Mouse (Mus musculus) lung, embryonic 16.5 days (tissue): ENCODE measurements around the gene Abca3. TPM values are rescaled to one million over a fixed set of nuclear protein-coding genes. Genes with fewer than 3 reads are reported as not detected.
A peak's percentile ranks its signal among the peaks of the same experiment; 100 is the strongest.

ENCODE experiments used
- ATAC-seq: fragments of 200-750 bp; cut with Nextera tagmentation; 2 replicates; pipeline ENCODE4 v1.8.0; 2017; ENCODE audit warnings: low read depth, mild to moderate bottlenecking, moderate library complexity
- H3K27ac ChIP-seq: fragments of 300-500 bp; sonication (generic); 2 replicates; pipeline ENCODE4 v1.5.1; 2014; ENCODE audit warnings: mild to moderate bottlenecking, control low read depth, low read length
- H3K27me3 ChIP-seq: fragments of 300-500 bp; sonication (generic); 2 replicates; pipeline ENCODE4 v1.6.1; 2014; ENCODE audit warnings: low read depth, low read length, mixed read lengths; ENCODE audit not compliant: control insufficient read depth, insufficient read depth
- H3K36me3 ChIP-seq: fragments of 300-500 bp; sonication (generic); 2 replicates; pipeline ENCODE4 v1.6.1; 2014; ENCODE audit warnings: low read length; ENCODE audit not compliant: control insufficient read depth, insufficient read depth
- H3K4me1 ChIP-seq: fragments of 300-500 bp; sonication (generic); replicated peaks from 2 replicates; pipeline ENCODE4 v1.6.1; 2014; ENCODE audit warnings: low read length, mixed read lengths; ENCODE audit not compliant: control insufficient read depth, insufficient read depth
- H3K4me2 ChIP-seq: fragments of 300-500 bp; sonication (generic); 2 replicates; pipeline ENCODE4 v1.6.1; 2014; ENCODE audit warnings: low read depth, low read length, control low read depth
- H3K4me3 ChIP-seq: fragments of 300-500 bp; sonication (generic); 2 replicates; pipeline ENCODE4 v1.5.1; 2014; ENCODE audit warnings: mild to moderate bottlenecking, low read length, control low read depth
- H3K9ac ChIP-seq: fragments of 300-500 bp; sonication (generic); 2 replicates; pipeline ENCODE4 v1.6.1; 2014; ENCODE audit warnings: low read length, control low read depth
- H3K9me3 ChIP-seq: fragments of 300-500 bp; sonication (generic); 2 replicates; pipeline ENCODE4 v1.6.1; 2016; ENCODE audit warnings: low read length; ENCODE audit not compliant: control insufficient read depth
- WGBS: fragments of 180-500 bp; shearing (Covaris S2); extraction: QIAGEN DNeasy Blood & Tissue Kit; methylation state at CpG from one replicate; pipeline ENCODE4 v1.1.7; 2014; 5-methylcytosine and 5-hydroxymethylcytosine counted together
- polyA plus RNA-seq: library from polyadenylated mRNA; unstranded; fragments of >200 nt; fragmentation: Nextera tagmentation; extraction: Ambion mirVana; gene quantifications from 2 replicates; pipeline ENCODE4 v1.2.1, GENCODE M21; 2015

Abca3 gene
- polyA plus RNA-seq, 1 experiment from 2014 or later = 40.8 TPM

- Histone ChIP-seq H3K4me2 (peak overlapping the region; percentile 96), H3K4me1 (peaks cover 2% of the 10 kb centered on the region; the same call in 1 of the 2 replicates), H3K27me3 (peaks cover 10% of the 10 kb centered on the region), H3K4me3 (peak overlapping the region; percentile 64), H3K36me3 (no peaks in the 10 kb centered on the region), H3K9me3 (no peaks in the 10 kb centered on the region), H3K27ac (peak overlapping the region; percentile 36), H3K9ac (peak overlapping the region; percentile 76)
- peak; percentile 39 for ATAC-seq
- WGBS = 3% methylated on average over 36 of the region's 36 CpGs
These were observed 832 bp downstream of the Abca3 start for GRCm38 (mm10) chr17:24352370-24353194.

- no peak overlapping the region for H3K27ac ChIP-seq
These were observed 2.2 kb downstream of the Abca3 start for GRCm38 (mm10) chr17:24353960-24354359.

GRCm38 (mm10) chr17:24355284-24355683, 3.5 kb downstream of the Abca3 start:
- H3K4me2 ChIP-seq = 0 out of 2 replicates have a peak overlapping the region, but pooled peaks have one; percentile 19
- no peak overlapping the region for H3K4me3 ChIP-seq
- no peak for ATAC-seq
- no peaks in the 10 kb centered on the region; the same call in 1 of the 2 replicates for H3K36me3 ChIP-seq
- 65% methylated on average over 8 of the region's 8 CpGs for WGBS
- H3K27me3 ChIP-seq = peaks cover 8% of the 10 kb centered on the region
- H3K4me1 ChIP-seq = peaks cover 7% of the 10 kb centered on the region
- no peak overlapping the region for H3K9ac ChIP-seq
- no peaks in the 10 kb centered on the region for H3K9me3 ChIP-seq
- no peak overlapping the region for H3K27ac ChIP-seq

More at GRCm38 (mm10) chr17:24353960-24354359, 2.2 kb downstream of the Abca3 start:
- WGBS = 63% methylated on average over 3 of the region's 3 CpGs
- Histone ChIP-seq H3K4me2 (peak overlapping the region; percentile 96), H3K4me3 (peak overlapping the region; percentile 64), H3K4me1 (peaks cover 2% of the 10 kb centered on the region; the same call in 1 of the 2 replicates), H3K9me3 (no peaks in the 10 kb centered on the region), H3K36me3 (no peaks in the 10 kb centered on the region; the same call in 1 of the 2 replicates), H3K9ac (peak overlapping the region; percentile 34), H3K27me3 (peaks cover 10% of the 10 kb centered on the region)
- no peak for ATAC-seq

- no peaks in the 10 kb centered on the region for H3K9me3 ChIP-seq
- no peak overlapping the region for H3K9ac ChIP-seq
- no peak overlapping the region for H3K4me2 ChIP-seq
- peak overlapping the region; percentile 83 for H3K27ac ChIP-seq
- ATAC-seq = no peak
- H3K4me3 ChIP-seq = no peak overlapping the region
- H3K36me3 ChIP-seq = no peaks in the 10 kb centered on the region; the same call in 1 of the 2 replicates
- WGBS = 57% methylated on average over 8 of the region's 8 CpGs
- H3K27me3 ChIP-seq = no peaks in the 10 kb centered on the region
- H3K4me1 ChIP-seq = peaks cover 16% of the 10 kb centered on the region
These were observed 7.3 kb downstream of the Abca3 start for GRCm38 (mm10) chr17:24359006-24359405.

GRCm38 (mm10) chr17:24359903-24360302, 8.2 kb downstream of the Abca3 start:
- Histone ChIP-seq H3K9me3 (no peaks in the 10 kb centered on the region), H3K36me3 (no peaks in the 10 kb centered on the region; the same call in 1 of the 2 replicates), H3K9ac (no peak overlapping the region), H3K27me3 (no peaks in the 10 kb centered on the region), H3K4me3 (no peak overlapping the region), H3K27ac (peak overlapping the region; percentile 28; the same call in 1 of the 2 replicates), H3K4me2 (no peak overlapping the region), H3K4me1 (peaks cover 21% of the 10 kb centered on the region)
- WGBS = 26% methylated on average over 2 of the region's 2 CpGs
- ATAC-seq = peak; percentile 94

GRCm38 (mm10) chr17:24360841-24361240, 9.1 kb downstream of the Abca3 start:
- Histone ChIP-seq H3K4me3 (no peak overlapping the region), H3K9me3 (no peaks in the 10 kb centered on the region), H3K36me3 (no peaks in the 10 kb centered on the region; the same call in 1 of the 2 replicates), H3K9ac (no peak overlapping the region), H3K4me2 (no peak overlapping the region), H3K4me1 (peaks cover 29% of the 10 kb centered on the region), H3K27ac (peak overlapping the region; percentile 58), H3K27me3 (no peaks in the 10 kb centered on the region)
- WGBS = 69% methylated on average over 8 of the region's 8 CpGs
- no peak for ATAC-seq

GRCm38 (mm10) chr17:24361291-24361690, 9.5 kb downstream of the Abca3 start:
- H3K4me1 ChIP-seq = peaks cover 29% of the 10 kb centered on the region
- no peak overlapping the region for H3K4me2 ChIP-seq
- no peaks in the 10 kb centered on the region for H3K9me3 ChIP-seq
- peak overlapping the region; percentile 58; the same call in 1 of the 2 replicates for H3K27ac ChIP-seq
- H3K9ac ChIP-seq = no peak overlapping the region
- no peaks in the 10 kb centered on the region for H3K27me3 ChIP-seq
- 78% methylated on average over 5 of the region's 5 CpGs for WGBS
- ATAC-seq = no peak
- no peaks in the 10 kb centered on the region; the same call in 1 of the 2 replicates for H3K36me3 ChIP-seq
- H3K4me3 ChIP-seq = no peak overlapping the region

- Histone ChIP-seq H3K4me2 (no peak overlapping the region), H3K9ac (no peak overlapping the region), H3K4me3 (no peak overlapping the region), H3K9me3 (no peaks in the 10 kb centered on the region), H3K27me3 (no peaks in the 10 kb centered on the region), H3K36me3 (peaks cover 6% of the 10 kb centered on the region), H3K4me1 (peaks cover 29% of the 10 kb centered on the region), H3K27ac (no peak overlapping the region)
- no peak for ATAC-seq
- WGBS = 51% methylated on average over 9 of the region's 9 CpGs
These were observed 10.8 kb downstream of the Abca3 start for GRCm38 (mm10) chr17:24362527-24362926.

GRCm38 (mm10) chr17:24364461-24364860, 12.7 kb downstream of the Abca3 start:
- peaks cover 7% of the 10 kb centered on the region for H3K36me3 ChIP-seq
- no peak overlapping the region for H3K27ac ChIP-seq
- H3K4me1 ChIP-seq = peaks cover 24% of the 10 kb centered on the region
- no peak overlapping the region for H3K9ac ChIP-seq
- 80% methylated on average over 9 of the region's 9 CpGs for WGBS
- H3K4me3 ChIP-seq = no peak overlapping the region
- no peak overlapping the region for H3K4me2 ChIP-seq
- no peaks in the 10 kb centered on the region for H3K9me3 ChIP-seq
- no peaks in the 10 kb centered on the region for H3K27me3 ChIP-seq
- ATAC-seq = no peak
